Mouse (Mus musculus) E14TG2a.4 (cell line): Measurements from ENCODE around the gene Npc1l1.

Experiments
- CTCF ChIP-seq: conservative IDR thresholded peaks from 2 replicates; pipeline ENCODE4 v1.5.1; 2014; ENCODE audit warnings: low read length
- POU5F1 ChIP-seq: IDR thresholded peaks from 2 replicates; pipeline ENCODE4 v1.6.1; 2014; ENCODE audit warnings: low read length, borderline replicate concordance

DNA sequence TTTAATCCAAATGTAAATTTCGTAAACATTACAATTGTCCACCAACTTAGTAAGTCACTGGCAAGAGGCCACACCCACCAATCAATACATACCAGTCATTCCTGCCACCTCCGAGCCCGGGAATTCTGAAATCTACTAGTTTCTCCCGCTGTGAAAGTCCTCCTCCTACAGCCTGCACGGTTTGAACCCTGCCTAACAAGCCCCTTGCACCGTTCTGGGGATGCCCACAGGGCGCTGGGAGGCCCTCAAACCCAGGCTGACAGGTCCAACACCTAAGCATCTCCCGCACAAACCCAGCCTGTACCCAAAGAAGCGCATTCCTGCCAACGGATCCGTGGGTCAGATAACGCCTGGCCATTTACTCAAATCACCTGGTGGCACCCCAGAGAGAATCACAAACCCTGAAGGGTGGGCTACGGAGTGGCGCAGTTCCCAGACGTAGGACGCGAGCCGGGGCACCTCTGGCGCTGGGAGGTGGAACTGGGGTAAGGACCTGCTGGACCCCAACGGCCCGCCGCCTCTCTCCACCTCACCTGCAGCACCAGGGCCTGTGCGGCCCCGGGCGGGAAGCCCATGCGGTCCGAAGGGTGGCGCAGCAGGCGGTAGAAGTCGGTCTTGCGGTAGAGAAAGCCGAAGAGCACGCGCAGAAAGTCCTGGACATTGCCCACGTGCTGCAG lies 30.4 kb downstream of the Npc1l1 start, which contains the start of gene A730071L15Rik:
- TF ChIP-seq CTCF = no peak
- no peak for TF ChIP-seq POU5F1
